Mouse (Mus musculus) CH12.LX (cell line): Measurements from ENCODE around the gene Chrna10.

Source experiments
- CTCF ChIP-seq, 2 experiments: IDR thresholded peaks in 1 of 2; conservative IDR thresholded peaks in 1 of 2; 2 replicates each; pipeline ENCODE4 v1.5.1; 2011 to 2012; ENCODE audit warnings: low read depth in 2 of 2, low read length in 2 of 2, improper control_type of control experiment in 1 of 2, inconsistent platforms in 1 of 2, mild to moderate bottlenecking in 1 of 2, moderate library complexity in 1 of 2
- EP300 ChIP-seq: IDR thresholded peaks from 2 replicates; pipeline ENCODE4 v1.6.1; 2011; ENCODE audit warnings: low read length, improper control_type of control experiment
- ETS1 ChIP-seq: conservative IDR thresholded peaks from 2 replicates; pipeline ENCODE4 v1.6.1; 2012; ENCODE audit warnings: low read depth, mild to moderate bottlenecking, inconsistent platforms, low read length, improper control_type of control experiment, moderate library complexity
- GABPA ChIP-seq: IDR thresholded peaks from 2 replicates; pipeline ENCODE4 v1.6.1; 2012; ENCODE audit warnings: low read depth, low read length, improper control_type of control experiment, inconsistent platforms; ENCODE audit not compliant: insufficient replicate concordance
- HCFC1 ChIP-seq: IDR thresholded peaks from 2 replicates; pipeline ENCODE4 v1.6.1; 2012; ENCODE audit warnings: low read depth, mild to moderate bottlenecking, inconsistent platforms, low read length, improper control_type of control experiment
- JUND ChIP-seq: conservative IDR thresholded peaks from 2 replicates; pipeline ENCODE4 v1.6.1; 2011; ENCODE audit warnings: low read depth, low read length, improper control_type of control experiment
- POLR2A ChIP-seq: IDR thresholded peaks from 2 replicates; pipeline ENCODE4 v1.6.1; 2011; ENCODE audit warnings: low read depth, mild to moderate bottlenecking, improper control_type of control experiment, low read length
- POLR2AphosphoS2 ChIP-seq: IDR thresholded peaks from 2 replicates; pipeline ENCODE4 v1.6.1; 2011; ENCODE audit warnings: low read depth, low read length, improper control_type of control experiment
- SIN3A ChIP-seq: IDR thresholded peaks from 2 replicates; pipeline ENCODE4 v1.6.1; 2012; ENCODE audit warnings: low read length, improper control_type of control experiment, inconsistent platforms
- USF1 ChIP-seq: IDR thresholded peaks from 2 replicates; pipeline ENCODE4 v1.6.1; 2014; ENCODE audit warnings: low read depth, mild to moderate bottlenecking, inconsistent platforms, low read length, improper control_type of control experiment

GRCm38 (mm10) chr7:102084041-102084696, 32.5 kb downstream of the Chrna10 start:
- TF ChIP-seq SIN3A (no peak), HCFC1 (no peak), POLR2AphosphoS2 (no peak), ETS1 (no peak), CTCF (conservative IDR thresholded peaks at IDR 0.05 in 1 of 2, IDR thresholded peaks at IDR 0.05 in 1 of 2; ENCODE audit: low read depth in 2 of 2, low read length in 2 of 2) (no peak), EP300 (no peak), POLR2A (no peak), GABPA (no peak), USF1 (no peak), JUND (no peak)
